8 mouse cellular contexts compared by ENCODE assay signal in genomic region chr4:33208881-33209841, GRCm38 (mm10). TPM values are rescaled to one million over a fixed set of nuclear protein-coding genes. Genes with fewer than 3 reads are reported as not detected.
DNase-seq lines count a peak whose midpoint lies in the region; ATAC-seq and TF ChIP-seq lines count a peak whose summit lies in the region.

TSS of gene Srsf12 (plus strand) at chr4:33208991.

- H3K4me1 ChIP-seq in heart, embryonic 14.5 days (ENCODE audit: control insufficient read depth in 2 of 2, insufficient read depth in 2 of 2, low read length in 2 of 2) = no peaks in the 10 kb centered on the region; a peak in 1 of 4 replicates
- no peaks in the 10 kb centered on the region for H3K4me1 ChIP-seq in lung, embryonic 14.5 days (ENCODE audit: insufficient read depth)
- peaks cover 14% of the 10 kb centered on the region for H3K4me1 ChIP-seq in olfactory bulb, adult 2 months (ENCODE audit: control insufficient read depth, insufficient read depth, low read length)

- peak within 1 kb of the TSS; percentile 52 to 69 for H3K4me3 ChIP-seq in heart, embryonic 14.5 days (ENCODE audit: control insufficient read depth in 1 of 2, insufficient read depth in 1 of 2, low read depth in 1 of 2, low read length in 2 of 2)
- peak within 1 kb of the TSS; percentile 79 for H3K4me3 ChIP-seq in layer of hippocampus, adult 2 months
- H3K4me3 ChIP-seq in lung, embryonic 14.5 days (ENCODE audit: low read depth, low read length) = peak within 1 kb of the TSS; percentile 64
- H3K4me3 ChIP-seq in olfactory bulb, adult 2 months (ENCODE audit: insufficient read depth, low read depth, low read length) = peak within 1 kb of the TSS; percentile 92

- peaks cover 5% of the 10 kb centered on the region; the same call in 1 of the 2 replicates for H3K9me3 ChIP-seq in heart, embryonic 14.5 days (ENCODE audit: control insufficient read depth, low read length)
- no peaks in the 10 kb centered on the region for H3K9me3 ChIP-seq in lung, embryonic 14.5 days (ENCODE audit: low read depth, low read length)

- DNase-seq in layer of hippocampus, adult 11-12 months (ENCODE audit: low spot score) = peak; percentile 34
- DNase-seq in layer of hippocampus, adult 9-10 months (ENCODE audit: low spot score) = no peak
- DNase-seq in cerebellum, postnatal 25 days = peak; percentile 77 to 83
- peak in 1 of 2 experiments; percentile 24 for DNase-seq in layer of hippocampus, adult 2 months (ENCODE audit: low spot score in 2 of 2)
- peak; percentile 59 for DNase-seq in lung, embryonic 14.5 days
- peak; percentile 59 for DNase-seq in thymus, postnatal 25 days

- peak; percentile 61; the same call in 1 of the 2 replicates for ATAC-seq in heart, embryonic 14.5 days (ENCODE audit: insufficient number of reproducible peaks, insufficient read depth, low FRiP score, low read depth)
- peak; percentile 83 for ATAC-seq in lung, embryonic 14.5 days (ENCODE audit: insufficient read depth)

- TF ChIP-seq POLR2A in olfactory bulb, adult 2 months (IDR thresholded peaks at IDR 0.05; ENCODE audit: insufficient read depth, low read depth, low read length) = peak; percentile 29; the same call in 1 of the 2 replicates

- H3K27ac ChIP-seq in heart, embryonic 14.5 days (replicated peaks in 1 of 2; ENCODE audit: control insufficient read depth in 1 of 2, insufficient read depth in 1 of 2, low read depth in 2 of 2, low read length in 2 of 2) = no peak within 1 kb of the TSS
- H3K27ac ChIP-seq in layer of hippocampus, adult 2 months = peak within 1 kb of the TSS; percentile 93
- H3K27ac ChIP-seq in lung, embryonic 14.5 days (ENCODE audit: low read depth) = no peak within 1 kb of the TSS
- H3K27ac ChIP-seq in olfactory bulb, adult 2 months (ENCODE audit: insufficient read depth, low read depth, low read length) = 0 out of 2 replicates have a peak within 1 kb of the TSS, but pooled peaks have one; percentile 54

- H3K4me2 ChIP-seq in heart, embryonic 14.5 days (ENCODE audit: low read length) = peak within 1 kb of the TSS; percentile 100
- peak within 1 kb of the TSS; percentile 99 for H3K4me2 ChIP-seq in lung, embryonic 14.5 days

- peak within 1 kb of the TSS; percentile 80 for H3K9ac ChIP-seq in heart, embryonic 14.5 days (ENCODE audit: low read length)
- peak within 1 kb of the TSS; percentile 71 for H3K9ac ChIP-seq in lung, embryonic 14.5 days

- TF ChIP-seq CTCF in layer of hippocampus, adult 2 months (conservative IDR thresholded peaks at IDR 0.05) = peak; percentile 52
- peak; percentile 16; the same call in 1 of the 2 replicates for TF ChIP-seq CTCF in lung, embryonic 14.5 days (IDR thresholded peaks at IDR 0.05; ENCODE audit: low read depth)
- no peak for TF ChIP-seq CTCF in olfactory bulb, adult 2 months (IDR thresholded peaks at IDR 0.05; ENCODE audit: insufficient read depth, low read depth, low read length)

- H3K36me3 ChIP-seq in heart, embryonic 14.5 days (ENCODE audit: control insufficient read depth, insufficient read depth, low read length) = no peaks in the 10 kb centered on the region
- no peaks in the 10 kb centered on the region for H3K36me3 ChIP-seq in lung, embryonic 14.5 days (ENCODE audit: insufficient read depth)

- 4% methylated on average over 65 of the region's 65 CpGs for WGBS in heart, embryonic 14.5 days
- 2% methylated on average over 62 of the region's 65 CpGs for WGBS in lung, embryonic 14.5 days
- 2% methylated on average over 64 of the region's 65 CpGs for WGBS in olfactory bulb, adult 2 months

- H3K27me3 ChIP-seq in heart, embryonic 14.5 days (ENCODE audit: control insufficient read depth, insufficient read depth, low read length) = no peaks in the 10 kb centered on the region
- no peaks in the 10 kb centered on the region for H3K27me3 ChIP-seq in lung, embryonic 14.5 days (ENCODE audit: insufficient read depth, low read length)

RNA-seq across cellular contexts. Expression of gene Srsf12, which starts in this region (rescaled TPM):
- polyA plus RNA-seq in heart, embryonic 14.5 days (2014; fragmentation: Nextera tagmentation; extraction: Ambion mirVana) = 1.2 and 2.3 TPM in 2 replicates
- total RNA-seq in layer of hippocampus, adult 2 months (2021) = 10 to 100 TPM; 25.7 to 26.6 TPM
- 3.4 and 3.6 TPM in 2 replicates for polyA plus RNA-seq in lung, embryonic 14.5 days (2014; fragmentation: Nextera tagmentation; extraction: Ambion mirVana)
- polyA plus RNA-seq in olfactory bulb, adult 2 months (2012; ENCODE audit: insufficient read depth, insufficient read length, low replicate concordance, missing spikeins) = not detected in 2 replicates

Comparison
In these comparisons a context has a peak if more than half of its experiments do, and no peak if none do; other contexts are left out.
1. H3K27ac ChIP-seq: peak in layer of hippocampus, adult 2 months (single experiment) and olfactory bulb, adult 2 months (single experiment); none in heart, embryonic 14.5 days (0 of 2) and lung, embryonic 14.5 days (single experiment).
2. Peak in every context shown above with its lines, with median percentiles within 50 percentile points of each other: H3K4me3 ChIP-seq.